Mouse (Mus musculus): ENCODE measurements around the gene Zfp131. TPM values are rescaled to one million over a fixed set of nuclear protein-coding genes. Genes with fewer than 3 reads are reported as not detected.

Zfp131 gene
- total RNA-seq, 1 experiment: 31.0 TPM

GRCm38 (mm10) chr13:119731448-119731847, 59.2 kb downstream of the Zfp131 start:
- in situ Hi-C loops (cut with MboI; ENCODE audit: low sequenced_read_pairs in 2 of 2, unreplicated experiment in 2 of 2): no loop called here
- TF ChIP-seq MAFK (IDR thresholded peaks at IDR 0.05; ENCODE audit: insufficient read depth, low read depth, low read length) (no peak), HCFC1 (IDR thresholded peaks at IDR 0.05; ENCODE audit: borderline replicate concordance, insufficient read depth, low read length) (no peak), ZC3H11A (IDR thresholded peaks at IDR 0.05; ENCODE audit: borderline replicate concordance, low read depth, low read length) (no peak), CHD2 (IDR thresholded peaks at IDR 0.05; ENCODE audit: low read depth, low read length) (no peak), ZNF384 (IDR thresholded peaks at IDR 0.05; ENCODE audit: low read depth, low read length) (no peak)
- Histone ChIP-seq H3K9ac (ENCODE audit: insufficient read depth, low read depth, low read length, poor library complexity, severe bottlenecking) (no peak overlapping the region), H3K36me3 (ENCODE audit: control insufficient read depth, insufficient read depth, low read length, poor library complexity, severe bottlenecking) (no peaks in the 10 kb centered on the region), H3K4me3 (ENCODE audit: insufficient read depth in 1 of 2, low read depth in 1 of 2, low read length in 2 of 2, poor library complexity in 1 of 2, severe bottlenecking in 1 of 2) (no peak overlapping the region), H3K9me3 (ENCODE audit: control insufficient read depth, insufficient read depth, low read depth, low read length) (no peaks in the 10 kb centered on the region), H3K4me1 (ENCODE audit: control insufficient read depth in 2 of 2, insufficient read depth in 2 of 2, low read length in 2 of 2, poor library complexity in 1 of 2) (no peaks in the 10 kb centered on the region; a peak in 1 of 4 replicates), H3K27ac (ENCODE audit: insufficient read depth, low read depth, low read length, poor library complexity, severe bottlenecking) (no peak overlapping the region)
- DNase-seq (ENCODE audit: low read depth, low spot score): no peak

- Histone ChIP-seq H3K9ac (ENCODE audit: insufficient read depth, low read depth, low read length, poor library complexity, severe bottlenecking) (no peak overlapping the region), H3K4me3 (ENCODE audit: insufficient read depth in 1 of 2, low read depth in 1 of 2, low read length in 2 of 2, poor library complexity in 1 of 2, severe bottlenecking in 1 of 2) (no peak overlapping the region), H3K9me3 (ENCODE audit: control insufficient read depth, insufficient read depth, low read depth, low read length) (no peaks in the 10 kb centered on the region), H3K4me1 (ENCODE audit: control insufficient read depth in 2 of 2, insufficient read depth in 2 of 2, low read length in 2 of 2, poor library complexity in 1 of 2) (no peaks in the 10 kb centered on the region; a peak in 1 of 4 replicates), H3K27ac (ENCODE audit: insufficient read depth, low read depth, low read length, poor library complexity, severe bottlenecking) (no peak overlapping the region), H3K36me3 (ENCODE audit: control insufficient read depth, insufficient read depth, low read length, poor library complexity, severe bottlenecking) (no peaks in the 10 kb centered on the region)
- no peak for DNase-seq (ENCODE audit: low read depth, low spot score)
- in situ Hi-C loops (cut with MboI; ENCODE audit: low sequenced_read_pairs in 2 of 2, unreplicated experiment in 2 of 2): no loop called here
- TF ChIP-seq MAFK (IDR thresholded peaks at IDR 0.05; ENCODE audit: insufficient read depth, low read depth, low read length) (no peak), HCFC1 (IDR thresholded peaks at IDR 0.05; ENCODE audit: borderline replicate concordance, insufficient read depth, low read length) (no peak)
These were observed 61.3 kb downstream of the Zfp131 start for GRCm38 (mm10) chr13:119729406-119729805.

DNA sequence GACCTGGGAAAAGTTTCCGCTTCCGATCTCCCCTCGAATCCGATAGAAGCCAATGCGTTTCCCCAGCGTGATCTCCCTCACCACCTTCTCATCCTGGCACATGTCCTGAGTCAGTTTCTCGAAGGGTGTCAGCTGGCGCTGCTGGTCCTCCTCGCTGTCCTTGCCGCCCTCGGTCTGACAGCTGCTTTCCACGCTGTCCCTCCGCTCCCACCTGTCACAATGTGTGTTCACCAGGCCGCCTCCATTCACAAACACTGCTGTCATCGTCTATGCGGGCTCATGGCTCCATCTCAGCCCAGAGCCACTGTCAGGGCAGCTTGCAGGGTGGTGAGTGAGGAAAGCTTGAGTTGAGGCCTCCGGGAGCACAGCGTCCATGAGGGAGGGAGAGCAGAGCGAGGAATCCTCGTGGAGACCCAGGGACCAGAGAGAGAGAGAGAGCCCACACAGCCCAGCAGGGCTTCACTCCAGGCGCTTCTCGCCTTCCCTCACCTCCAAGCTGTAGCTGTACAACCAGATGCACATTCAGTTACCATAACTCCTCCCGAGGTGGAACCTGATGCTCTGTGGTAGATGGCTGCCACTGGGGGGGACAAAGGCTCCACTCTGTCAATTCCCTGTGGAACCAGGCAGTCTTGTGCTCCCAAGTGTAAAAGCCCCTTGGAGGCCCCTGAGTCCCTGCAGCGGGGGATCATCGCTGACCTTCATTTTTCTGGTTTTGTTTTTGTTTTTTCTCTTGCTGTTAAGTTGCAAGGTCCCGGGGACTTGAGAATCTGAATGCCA, 62.9 kb downstream of the Zfp131 start:
- in situ Hi-C loops (cut with MboI; ENCODE audit: low sequenced_read_pairs in 2 of 2, unreplicated experiment in 2 of 2): no loop called here
- H3K4me1 ChIP-seq (ENCODE audit: control insufficient read depth in 2 of 2, insufficient read depth in 2 of 2, low read length in 2 of 2, poor library complexity in 1 of 2): no peaks in the 10 kb centered on the region; a peak in 1 of 4 replicates
- DNase-seq (ENCODE audit: low read depth, low spot score): no peak
- TF ChIP-seq MAFK (IDR thresholded peaks at IDR 0.05; ENCODE audit: insufficient read depth, low read depth, low read length) (no peak), HCFC1 (IDR thresholded peaks at IDR 0.05; ENCODE audit: borderline replicate concordance, insufficient read depth, low read length) (no peak), ZC3H11A (IDR thresholded peaks at IDR 0.05; ENCODE audit: borderline replicate concordance, low read depth, low read length) (no peak), ZNF384 (IDR thresholded peaks at IDR 0.05; ENCODE audit: low read depth, low read length) (no peak), CHD2 (IDR thresholded peaks at IDR 0.05; ENCODE audit: low read depth, low read length) (no peak)
- peak overlapping the region in 1 of 2 experiments; percentile 32; a peak in 1 of 4 replicates for H3K4me3 ChIP-seq (ENCODE audit: insufficient read depth in 1 of 2, low read depth in 1 of 2, low read length in 2 of 2, poor library complexity in 1 of 2, severe bottlenecking in 1 of 2)
- no peaks in the 10 kb centered on the region for H3K9me3 ChIP-seq (ENCODE audit: control insufficient read depth, insufficient read depth, low read depth, low read length)
- no peak overlapping the region for H3K27ac ChIP-seq (ENCODE audit: insufficient read depth, low read depth, low read length, poor library complexity, severe bottlenecking)
- H3K9ac ChIP-seq (ENCODE audit: insufficient read depth, low read depth, low read length, poor library complexity, severe bottlenecking): no peak overlapping the region
- no peaks in the 10 kb centered on the region for H3K36me3 ChIP-seq (ENCODE audit: control insufficient read depth, insufficient read depth, low read length, poor library complexity, severe bottlenecking)

DNA sequence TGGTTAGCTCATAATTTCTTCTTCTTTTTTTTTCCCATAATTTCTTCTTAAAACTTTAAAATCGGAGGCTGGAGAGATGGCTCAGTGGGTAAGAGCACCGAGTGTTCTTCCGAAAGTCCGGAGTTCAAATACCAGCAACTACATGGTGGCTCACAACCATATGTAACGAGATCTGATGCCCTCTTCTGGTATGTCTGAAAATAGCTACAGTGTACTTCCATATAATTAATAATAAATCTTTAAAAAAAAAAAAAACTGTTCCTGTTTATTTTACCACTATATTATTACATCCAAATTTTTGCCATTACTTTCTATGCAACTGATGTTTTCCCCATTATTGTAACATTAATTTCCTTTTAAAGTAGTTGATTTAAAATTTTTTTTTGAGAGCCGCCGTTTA, 66.1 kb downstream of the Zfp131 start:
- Histone ChIP-seq H3K9ac (ENCODE audit: insufficient read depth, low read depth, low read length, poor library complexity, severe bottlenecking) (no peak overlapping the region), H3K36me3 (ENCODE audit: control insufficient read depth, insufficient read depth, low read length, poor library complexity, severe bottlenecking) (no peaks in the 10 kb centered on the region), H3K27ac (ENCODE audit: insufficient read depth, low read depth, low read length, poor library complexity, severe bottlenecking) (no peak overlapping the region), H3K9me3 (ENCODE audit: control insufficient read depth, insufficient read depth, low read depth, low read length) (no peaks in the 10 kb centered on the region), H3K4me1 (ENCODE audit: control insufficient read depth in 2 of 2, insufficient read depth in 2 of 2, low read length in 2 of 2, poor library complexity in 1 of 2) (no peaks in the 10 kb centered on the region; a peak in 1 of 4 replicates), H3K4me3 (ENCODE audit: insufficient read depth in 1 of 2, low read depth in 1 of 2, low read length in 2 of 2, poor library complexity in 1 of 2, severe bottlenecking in 1 of 2) (no peak overlapping the region)
- TF ChIP-seq CHD2 (IDR thresholded peaks at IDR 0.05; ENCODE audit: low read depth, low read length): no peak
- no peak for TF ChIP-seq MAFK (IDR thresholded peaks at IDR 0.05; ENCODE audit: insufficient read depth, low read depth, low read length)
- TF ChIP-seq ZC3H11A (IDR thresholded peaks at IDR 0.05; ENCODE audit: borderline replicate concordance, low read depth, low read length): no peak
- no peak for TF ChIP-seq ZNF384 (IDR thresholded peaks at IDR 0.05; ENCODE audit: low read depth, low read length)
- no peak for TF ChIP-seq HCFC1 (IDR thresholded peaks at IDR 0.05; ENCODE audit: borderline replicate concordance, insufficient read depth, low read length)
- DNase-seq (ENCODE audit: low read depth, low spot score): no peak
- in situ Hi-C loops (cut with MboI; ENCODE audit: low sequenced_read_pairs in 2 of 2, unreplicated experiment in 2 of 2): no loop called here
